Mouse (Mus musculus): ENCODE measurements at regions not wholly inside any gene's neighbourhood (a gene's known extent, or its start where the extent isn't known, plus 50 kb on each side); places are given as distances from the start of the nearest gene placed in this dataset.

DNA sequence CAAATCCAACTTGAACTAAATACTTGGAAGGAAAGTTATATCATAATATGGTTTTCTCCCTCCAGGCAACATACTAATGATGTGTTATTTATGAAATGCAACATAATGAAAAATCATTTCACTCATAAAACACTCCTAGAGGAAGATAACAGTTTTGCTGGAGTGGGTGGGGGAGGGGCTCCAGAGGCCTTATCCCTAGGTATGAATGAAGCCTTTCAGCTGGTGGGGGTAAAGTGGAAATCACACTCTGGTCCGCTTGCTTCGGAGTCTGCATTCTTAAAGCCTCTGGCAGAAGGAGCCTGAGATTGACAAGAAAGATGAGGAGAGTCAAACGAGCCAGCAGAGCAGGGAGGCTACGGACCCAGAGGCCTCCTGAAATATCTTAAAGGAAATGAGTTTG, 219.5 kb upstream of the Map3k7 start:
- no peak for TF ChIP-seq CTCF (IDR thresholded peaks at IDR 0.05; ENCODE audit: low read depth)
- no peak for TF ChIP-seq EP300 (IDR thresholded peaks at IDR 0.05; ENCODE audit: low read depth)
